Mouse (Mus musculus): ENCODE results near the gene Atp1b1.

The Atp1b1 gene

GRCm38 (mm10) chr1:164392176-164392575, 66.0 kb downstream of the Atp1b1 start:
- no peak for DNase-seq (ENCODE audit: low spot score)

GRCm38 (mm10) chr1:164389743-164390142, 68.4 kb downstream of the Atp1b1 start:
- DNase-seq (ENCODE audit: low spot score), result no peak
